In genomic region chr2:44309124-44309523, GRCm38 (mm10) we compare ENCODE assay signal across 26 mouse cellular contexts.
"Had no signal": no experiment of that assay in that cellular context is flagged by ENCODE, and none has a peak within 500 bp of the region (broad histone marks: within the 10 kb centered on the region; RNA-seq: fewer than 3 reads in every experiment).

No protein-coding gene starts in this region.

- H3K36me3 ChIP-seq: heart, embryonic 13.5 days; heart, embryonic 15.5 days; hindbrain, embryonic 15.5 days; limb, embryonic 10.5 days; limb, embryonic 12.5 days; liver, embryonic 13.5 days; liver, embryonic 15.5 days had no signal

- H3K4me3 ChIP-seq: heart, adult 2 months; heart, embryonic 13.5 days; heart, embryonic 15.5 days; hindbrain, embryonic 15.5 days; layer of hippocampus, adult 2 months; left cerebral cortex, adult 2 months; limb, embryonic 10.5 days; limb, embryonic 12.5 days; liver, embryonic 13.5 days; liver, embryonic 15.5 days had no signal

- H3K27ac ChIP-seq: heart, adult 2 months; heart, embryonic 13.5 days; heart, embryonic 15.5 days; hindbrain, embryonic 15.5 days; hindbrain, postnatal 0 days; layer of hippocampus, adult 2 months; left cerebral cortex, adult 2 months; limb, embryonic 10.5 days; limb, embryonic 12.5 days; liver, embryonic 13.5 days; liver, embryonic 15.5 days had no signal

- ATAC-seq: hindbrain, postnatal 0 days; intestine, embryonic 16.5 days; liver, postnatal 0 days had no signal

- H3K27me3 ChIP-seq: heart, embryonic 13.5 days; heart, embryonic 15.5 days; hindbrain, embryonic 15.5 days; limb, embryonic 12.5 days; liver, embryonic 13.5 days; liver, embryonic 15.5 days had no signal

- H3K4me2 ChIP-seq: heart, embryonic 11.5 days; heart, embryonic 13.5 days; heart, embryonic 15.5 days; hindbrain, embryonic 15.5 days; limb, embryonic 12.5 days; liver, embryonic 11.5 days; liver, embryonic 13.5 days; liver, embryonic 15.5 days had no signal

- DNase-seq: gastrocnemius, postnatal 14 days; gastrocnemius, postnatal 36 days; heart, adult 11 months; heart, adult 2 months; heart, postnatal 14 days; heart, postnatal 36 days; kidney, adult 11 months; kidney, adult 8-10 months; kidney, postnatal 10 days; kidney, postnatal 25 days; kidney, postnatal 4 days; liver; liver, embryonic 13.5 days; liver, postnatal 0 days had no signal

- H3K9ac ChIP-seq: heart, embryonic 13.5 days; heart, embryonic 15.5 days; hindbrain, embryonic 15.5 days; limb, embryonic 12.5 days; liver, embryonic 13.5 days; liver, embryonic 15.5 days; liver, postnatal 0 days had no signal

- H3K9me3 ChIP-seq: heart, embryonic 13.5 days; heart, embryonic 15.5 days; hindbrain, embryonic 15.5 days; limb, embryonic 10.5 days; limb, embryonic 12.5 days; liver, embryonic 13.5 days; liver, embryonic 15.5 days had no signal
